Mouse (Mus musculus) embryonic fibroblast, embryonic 13.5 days (primary cell): ENCODE results near the gene Pbx3.

Experiments
- CTCF ChIP-seq: IDR thresholded peaks from 2 replicates; pipeline ENCODE4 v1.5.1; 2011; ENCODE audit warnings: mild to moderate bottlenecking, control low read depth, low read length, moderate library complexity, borderline replicate concordance; ENCODE audit not compliant: insufficient read depth
- POLR2A ChIP-seq: IDR thresholded peaks from 2 replicates; pipeline ENCODE4 v1.6.1; 2011; ENCODE audit warnings: low read depth, mild to moderate bottlenecking, control low read depth, low read length, moderate library complexity

DNA sequence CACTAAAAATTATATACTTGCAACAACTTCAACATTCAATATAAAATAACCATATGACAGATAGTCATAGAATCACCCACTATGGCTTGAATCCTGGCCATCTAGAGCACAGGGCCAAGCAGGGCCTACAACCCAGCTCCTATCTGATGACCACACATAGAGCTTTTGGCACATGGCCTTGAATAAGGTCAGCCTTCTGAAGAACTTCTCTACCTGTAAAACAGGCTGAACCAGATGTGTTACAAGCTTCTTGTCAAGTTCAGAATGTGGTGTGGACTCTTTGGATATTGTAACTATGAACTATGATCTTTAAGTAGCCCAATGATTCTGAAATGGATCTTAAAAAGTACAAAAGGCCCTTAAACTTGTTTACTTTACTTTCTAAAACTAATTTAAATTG, 132.1 kb downstream of the Pbx3 start:
- no peak for TF ChIP-seq CTCF
- no peak for TF ChIP-seq POLR2A
